ENCODE assay signal across 8 mouse cellular contexts in the genomic region with DNA sequence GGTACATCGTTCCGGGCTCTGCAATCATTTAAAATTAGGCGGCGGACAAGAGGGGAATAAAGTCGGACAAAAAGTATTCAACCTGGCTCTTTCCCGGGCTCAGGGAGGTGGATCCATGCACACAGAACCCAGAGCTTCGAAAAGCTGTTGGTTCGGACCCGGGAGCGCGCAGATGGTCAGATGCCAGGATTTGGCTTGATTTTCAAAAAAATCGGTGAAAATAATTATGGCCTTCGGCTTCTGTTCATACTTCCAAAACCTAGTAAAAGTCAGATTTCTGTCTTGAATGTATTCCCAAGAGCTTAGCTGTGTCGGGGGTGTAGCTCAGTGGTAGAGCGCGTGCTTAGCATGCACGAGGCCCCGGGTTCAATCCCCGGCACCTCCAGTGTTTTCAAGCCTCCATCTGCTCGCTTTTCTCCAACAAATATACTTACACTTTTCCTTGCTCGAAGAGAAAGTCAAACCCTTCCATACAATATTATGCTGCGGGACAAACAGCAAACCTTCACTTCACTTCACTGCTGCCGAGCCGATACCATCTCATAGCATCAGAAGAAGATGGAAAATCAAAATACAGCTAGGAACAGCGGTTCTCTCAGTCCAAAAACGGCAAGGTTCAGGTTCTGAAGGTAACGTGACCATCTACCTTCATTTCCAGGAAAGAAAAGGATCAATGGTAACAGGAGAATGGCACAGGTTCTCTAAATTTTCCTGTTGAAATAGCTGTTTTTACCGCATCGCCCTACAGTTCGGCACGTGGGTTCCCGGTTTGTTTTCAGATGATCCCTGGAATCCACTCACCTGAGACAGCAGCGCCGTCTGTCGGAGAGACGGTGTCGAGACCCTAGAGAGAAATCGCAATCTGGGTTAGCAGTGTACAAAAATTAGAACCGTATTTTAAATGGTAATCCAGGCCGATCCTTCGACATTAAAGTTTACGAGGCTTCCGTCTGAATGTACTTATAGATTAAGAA. TPM values are rescaled to one million over a fixed set of nuclear protein-coding genes. Genes with fewer than 3 reads are reported as not detected.
DNase-seq lines count a peak whose midpoint lies in the region; ATAC-seq and TF ChIP-seq lines count a peak whose summit lies in the region.

No protein-coding gene starts in this region.

- H3K27ac ChIP-seq in CH12.LX (ENCODE audit: insufficient read depth, low read depth) = peak overlapping the region; percentile 27; the same call in 1 of the 2 replicates
- no peak overlapping the region for H3K27ac ChIP-seq in forebrain, embryonic 11.5 days (ENCODE audit: low read depth, low read length)
- H3K27ac ChIP-seq in heart, embryonic 16.5 days (ENCODE audit: low read length) = no peak overlapping the region
- no peak overlapping the region for H3K27ac ChIP-seq in liver, embryonic 14.5 days
- peak overlapping the region; percentile 36; the same call in 1 of the 2 replicates for H3K27ac ChIP-seq in stomach, embryonic 15.5 days

- H3K4me2 ChIP-seq in CH12.LX (ENCODE audit: insufficient read depth, low read depth, poor library complexity, severe bottlenecking) = peak overlapping the region; percentile 94
- peak overlapping the region; percentile 49 for H3K4me2 ChIP-seq in forebrain, embryonic 11.5 days (ENCODE audit: low read depth, low read length, severe bottlenecking)
- peak overlapping the region; percentile 82 for H3K4me2 ChIP-seq in heart, embryonic 16.5 days (ENCODE audit: low read depth, low read length)
- peak overlapping the region; percentile 89 for H3K4me2 ChIP-seq in liver, embryonic 14.5 days (ENCODE audit: low read depth)
- peak overlapping the region; percentile 78 for H3K4me2 ChIP-seq in stomach, embryonic 15.5 days

- peaks cover 0 to 8% of the 10 kb centered on the region in 2 experiments; a peak in 2 of 4 replicates for H3K4me1 ChIP-seq in CH12.LX (ENCODE audit: control insufficient read depth in 1 of 2, insufficient read depth in 2 of 2)
- H3K4me1 ChIP-seq in forebrain, embryonic 11.5 days (replicated peaks; ENCODE audit: control insufficient read depth, insufficient read depth, low read length) = no peaks in the 10 kb centered on the region
- H3K4me1 ChIP-seq in heart, embryonic 16.5 days (ENCODE audit: control insufficient read depth, insufficient read depth, low read length) = peaks cover 3% of the 10 kb centered on the region; the same call in 1 of the 2 replicates
- H3K4me1 ChIP-seq in liver, embryonic 14.5 days (replicated peaks; ENCODE audit: control insufficient read depth in 2 of 2, insufficient read depth in 2 of 2, low read length in 1 of 2) = peaks cover 0 to 4% of the 10 kb centered on the region in 2 experiments; a peak in 1 of 4 replicates
- no peaks in the 10 kb centered on the region for H3K4me1 ChIP-seq in stomach, embryonic 15.5 days

- peak overlapping the region; percentile 64 to 75 (median 66) for H3K4me3 ChIP-seq in CH12.LX (replicated peaks in 1 of 3; ENCODE audit: low read depth in 2 of 3, low read length in 2 of 3, poor library complexity in 1 of 3)
- peak overlapping the region; percentile 41 for H3K4me3 ChIP-seq in forebrain, embryonic 11.5 days (ENCODE audit: low read depth, low read length)
- peak overlapping the region; percentile 56 for H3K4me3 ChIP-seq in heart, embryonic 16.5 days (ENCODE audit: low read length)
- peak overlapping the region; percentile 71 to 83 for H3K4me3 ChIP-seq in liver, embryonic 14.5 days (ENCODE audit: insufficient read depth in 1 of 2, low read depth in 2 of 2, low read length in 2 of 2)
- H3K4me3 ChIP-seq in stomach, embryonic 15.5 days (replicated peaks) = peak overlapping the region; percentile 54

- 1% methylated on average over 43 of the region's 43 CpGs for WGBS in forebrain, embryonic 11.5 days
- 1% methylated on average over 43 of the region's 43 CpGs for WGBS in heart, embryonic 16.5 days
- under 1% methylated on average over 43 of the region's 43 CpGs for WGBS in liver, embryonic 14.5 days (ENCODE audit: insufficient replicate concordance)
- under 1% methylated on average over 43 of the region's 43 CpGs for WGBS in stomach, embryonic 15.5 days

- H3K27me3 ChIP-seq in CH12.LX (replicated peaks) = peaks cover 29% of the 10 kb centered on the region
- H3K27me3 ChIP-seq in forebrain, embryonic 11.5 days (ENCODE audit: control insufficient read depth, insufficient read depth, low read length) = no peaks in the 10 kb centered on the region
- H3K27me3 ChIP-seq in heart, embryonic 16.5 days (ENCODE audit: control insufficient read depth, insufficient read depth, low read length) = no peaks in the 10 kb centered on the region
- no peaks in the 10 kb centered on the region for H3K27me3 ChIP-seq in liver, embryonic 14.5 days (ENCODE audit: control insufficient read depth, insufficient read depth, low read length)
- H3K27me3 ChIP-seq in stomach, embryonic 15.5 days (replicated peaks) = no peaks in the 10 kb centered on the region

- DNase-seq in CH12.LX (ENCODE audit: extremely low read depth) = peak; percentile 94
- peak; percentile 90 for DNase-seq in c-Kit-positive CD71-positive TER-119-negative erythroid progenitor cells, embryonic 14.5 days (ENCODE audit: low read depth)
- DNase-seq in forebrain, embryonic 11.5 days (ENCODE audit: low spot score) = peak; percentile 89
- peak; percentile 84 to 86 for DNase-seq in kidney, postnatal 25 days
- DNase-seq in liver, embryonic 14.5 days (ENCODE audit: low read depth in 3 of 3, low spot score in 3 of 3) = peak; percentile 61 to 68 (median 62)
- peak; percentile 86 for DNase-seq in neural tube, embryonic 10.5 days (ENCODE audit: extremely low spot score, low spot score)

- peak; percentile 89 for TF ChIP-seq RAD21 in CH12.LX (IDR thresholded peaks at IDR 0.05; ENCODE audit: low read depth, low read length)

- no peaks in the 10 kb centered on the region for H3K36me3 ChIP-seq in CH12.LX (replicated peaks in 1 of 2; ENCODE audit: control insufficient read depth in 1 of 2, insufficient read depth in 1 of 2, low read length in 1 of 2)
- H3K36me3 ChIP-seq in forebrain, embryonic 11.5 days (ENCODE audit: control insufficient read depth, insufficient read depth, low read length) = no peaks in the 10 kb centered on the region
- H3K36me3 ChIP-seq in heart, embryonic 16.5 days (ENCODE audit: control insufficient read depth, insufficient read depth) = no peaks in the 10 kb centered on the region
- H3K36me3 ChIP-seq in liver, embryonic 14.5 days (replicated peaks; ENCODE audit: control insufficient read depth, insufficient read depth, low read depth) = no peaks in the 10 kb centered on the region
- H3K36me3 ChIP-seq in stomach, embryonic 15.5 days = no peaks in the 10 kb centered on the region

- peaks cover 10% of the 10 kb centered on the region for H3K9me3 ChIP-seq in CH12.LX (replicated peaks; ENCODE audit: low read length)
- H3K9me3 ChIP-seq in forebrain, embryonic 11.5 days (ENCODE audit: control insufficient read depth, low read length) = no peaks in the 10 kb centered on the region
- H3K9me3 ChIP-seq in heart, embryonic 16.5 days (replicated peaks; ENCODE audit: control insufficient read depth, low read length) = peaks cover 5% of the 10 kb centered on the region
- no peaks in the 10 kb centered on the region for H3K9me3 ChIP-seq in liver, embryonic 14.5 days (ENCODE audit: control insufficient read depth, low read length)
- H3K9me3 ChIP-seq in stomach, embryonic 15.5 days = no peaks in the 10 kb centered on the region

- no peak for TF ChIP-seq POLR2A in CH12.LX (IDR thresholded peaks at IDR 0.05; ENCODE audit: low read depth, low read length)

- no peaks in the 10 kb centered on the region for H3K79me2 ChIP-seq in CH12.LX (replicated peaks; ENCODE audit: control insufficient read depth, extremely low read depth, insufficient read depth, poor library complexity, severe bottlenecking)

- dilution Hi-C loops in CH12.LX (cut with MboI; ENCODE audit: extremely low pct_ligation_motif_present, extremely low pct_unique_long_range_greater_than_20kb, low sequenced_read_pairs) = no loop called here

- H3K9ac ChIP-seq in CH12.LX (ENCODE audit: insufficient read depth, low read depth) = peak overlapping the region; percentile 79
- peak overlapping the region; percentile 39; the same call in 1 of the 2 replicates for H3K9ac ChIP-seq in forebrain, embryonic 11.5 days (ENCODE audit: low read length)
- peak overlapping the region; percentile 68 for H3K9ac ChIP-seq in heart, embryonic 16.5 days (ENCODE audit: low read length)
- H3K9ac ChIP-seq in liver, embryonic 14.5 days (replicated peaks) = peak overlapping the region; percentile 70
- peak overlapping the region; percentile 16; the same call in 1 of the 2 replicates for H3K9ac ChIP-seq in stomach, embryonic 15.5 days

- in situ Hi-C loops in CH12.LX (cut with MboI; ENCODE audit: low pct_ligation_motif_present, low pct_unique_long_range_greater_than_20kb, low sequenced_read_pairs) = loop anchor here (25.0 kb wide), 1 partner anchor 297 kb away; no protein-coding TSS in a partner anchor

- ATAC-seq in forebrain, embryonic 11.5 days (replicated peaks; ENCODE audit: low FRiP score) = peak; percentile 95
- ATAC-seq in heart, embryonic 16.5 days (replicated peaks; ENCODE audit: extremely low read depth, insufficient read depth, low FRiP score) = peak; percentile 88
- ATAC-seq in liver, embryonic 14.5 days (ENCODE audit: insufficient read depth) = peak; percentile 98
- ATAC-seq in stomach, embryonic 15.5 days (ENCODE audit: insufficient read depth, low FRiP score, low read depth) = peak; percentile 96

- TF ChIP-seq CTCF in CH12.LX (conservative IDR thresholded peaks at IDR 0.05 in 1 of 2, IDR thresholded peaks at IDR 0.05 in 1 of 2; ENCODE audit: low read depth in 2 of 2, low read length in 2 of 2) = peak; percentile 63 to 86
- TF ChIP-seq CTCF in liver, embryonic 14.5 days (IDR thresholded peaks at IDR 0.05; ENCODE audit: low read depth) = peak; percentile 89

- TF ChIP-seq EP300 in CH12.LX (IDR thresholded peaks at IDR 0.05; ENCODE audit: low read length) = no peak
- no peak for TF ChIP-seq EP300 in liver, embryonic 14.5 days (IDR thresholded peaks at IDR 0.05; ENCODE audit: low read depth)

RNA-seq across cellular contexts. Expression of a gene that starts 54.8 kb away (rescaled TPM):
- total RNA-seq in CH12.LX (2012; rRNA removed) = 146 and 176 TPM in 2 replicates
- total RNA-seq in CH12.LX (2014; rRNA removed) = 134 and 141 TPM in 2 replicates
- polyA plus RNA-seq in CH12.LX (2012; ENCODE audit: insufficient read length, low read depth) = 185 and 198 TPM in 2 replicates
- 178 and 183 TPM in 2 replicates for polyA plus RNA-seq in forebrain, embryonic 11.5 days (2014; fragmentation: Nextera tagmentation; extraction: Ambion mirVana)
- polyA plus RNA-seq in heart, embryonic 16.5 days (2015; fragmentation: Nextera tagmentation; extraction: Ambion mirVana) = 72.4 and 72.8 TPM in 2 replicates
- polyA plus RNA-seq in liver, embryonic 14.5 days (2012; rRNA removed) = 28.0 and 36.9 TPM in 2 replicates
- 50.9 and 56.1 TPM in 2 replicates for polyA plus RNA-seq in liver, embryonic 14.5 days (2014; fragmentation: Nextera tagmentation; extraction: Ambion mirVana)
- polyA plus RNA-seq in stomach, embryonic 15.5 days (2015; fragmentation: Nextera tagmentation; extraction: Ambion mirVana) = 132 and 143 TPM in 2 replicates

RNA-seq across cellular contexts. Expression of a gene that starts 58.5 kb away (rescaled TPM):
- total RNA-seq in CH12.LX (2012; rRNA removed) = not detected in 2 replicates
- not detected in 2 replicates for total RNA-seq in CH12.LX (2014; rRNA removed)
- not detected in 2 replicates for polyA plus RNA-seq in CH12.LX (2012; ENCODE audit: insufficient read length, low read depth)
- not detected in 2 replicates for polyA plus RNA-seq in forebrain, embryonic 11.5 days (2014; fragmentation: Nextera tagmentation; extraction: Ambion mirVana)
- not detected in 2 replicates for polyA plus RNA-seq in heart, embryonic 16.5 days (2015; fragmentation: Nextera tagmentation; extraction: Ambion mirVana)
- not detected in 2 replicates for polyA plus RNA-seq in liver, embryonic 14.5 days (2012; rRNA removed)
- not detected in 2 replicates for polyA plus RNA-seq in liver, embryonic 14.5 days (2014; fragmentation: Nextera tagmentation; extraction: Ambion mirVana)
- not detected in 2 replicates for polyA plus RNA-seq in stomach, embryonic 15.5 days (2015; fragmentation: Nextera tagmentation; extraction: Ambion mirVana)

Comparison
In these comparisons a context has a peak if more than half of its experiments do, and no peak if none do; other contexts are left out.
1. H3K27ac ChIP-seq: peak in CH12.LX (single experiment) and stomach, embryonic 15.5 days (single experiment); none in forebrain, embryonic 11.5 days (single experiment), heart, embryonic 16.5 days (single experiment) and liver, embryonic 14.5 days (single experiment).
2. H3K9ac ChIP-seq: peak in every context shown above with its lines; median percentile 79 in CH12.LX; 70 in liver, embryonic 14.5 days; 68 in heart, embryonic 16.5 days; 39 in forebrain, embryonic 11.5 days; 16 in stomach, embryonic 15.5 days.
3. Peak in every context shown above with its lines, with median percentiles within 50 percentile points of each other: DNase-seq, H3K4me2 ChIP-seq, H3K4me3 ChIP-seq and ATAC-seq.